Mouse (Mus musculus) forebrain, postnatal 0 days (tissue): ENCODE results near the gene Chd2. TPM values are rescaled to one million over a fixed set of nuclear protein-coding genes. Genes with fewer than 3 reads are reported as not detected.
"Not testable (repeated sequence)": the region's sequence is repeated elsewhere in the genome, so short reads cannot be mapped to it uniquely, and the experiment has no call there.

ENCODE experiments used
- ATAC-seq: fragments of 200-750 bp; cut with Nextera tagmentation; 2 replicates; pipeline ENCODE4 v1.8.0; 2017; ENCODE audit warnings: mild to moderate bottlenecking, moderate library complexity
- DNase-seq: peaks from one replicate; pipeline ENCODE4 v3.0.0-alpha.2; 2015
- H3K27ac ChIP-seq: fragments of 300-500 bp; sonication (generic); 2 replicates; pipeline ENCODE4 v1.5.1; 2014; ENCODE audit warnings: low read depth, mild to moderate bottlenecking, antibody characterized with exemption, low read length, moderate library complexity, mixed read lengths
- H3K27me3 ChIP-seq: fragments of 300-500 bp; sonication (generic); 2 replicates; pipeline ENCODE4 v1.6.1; 2014; ENCODE audit warnings: mild to moderate bottlenecking, low read length, mixed read lengths; ENCODE audit not compliant: insufficient read depth
- H3K36me3 ChIP-seq: fragments of 300-500 bp; sonication (generic); 2 replicates; pipeline ENCODE4 v1.6.1; 2014; ENCODE audit warnings: mild to moderate bottlenecking, moderate library complexity; ENCODE audit not compliant: insufficient read depth
- H3K4me1 ChIP-seq: fragments of 300-500 bp; sonication (generic); 2 replicates; pipeline ENCODE4 v1.6.1; 2014; ENCODE audit warnings: antibody characterized with exemption; ENCODE audit not compliant: insufficient read depth
- H3K4me2 ChIP-seq: fragments of 300-500 bp; sonication (generic); 2 replicates; pipeline ENCODE4 v1.6.1; 2014; ENCODE audit warnings: low read depth, mild to moderate bottlenecking, moderate library complexity
- H3K4me3 ChIP-seq: fragments of 300-500 bp; sonication (generic); 2 replicates; pipeline ENCODE4 v1.5.1; 2014; ENCODE audit warnings: low read depth, low read length, mixed read lengths
- H3K9ac ChIP-seq: fragments of 300-500 bp; sonication (generic); 2 replicates; pipeline ENCODE4 v1.6.1; 2014; ENCODE audit warnings: mild to moderate bottlenecking
- H3K9me3 ChIP-seq: fragments of 300-500 bp; sonication (generic); 2 replicates; pipeline ENCODE4 v1.6.1; 2016; ENCODE audit warnings: low read length
- CTCF ChIP-seq: sonication (generic); IDR thresholded peaks from 2 replicates; pipeline ENCODE4 v1.5.1; 2016; ENCODE audit warnings: antibody characterized with exemption, control low read depth, low read depth
- WGBS: fragments of 180-500 bp; shearing (Covaris S2); extraction: QIAGEN DNeasy Blood & Tissue Kit; methylation state at CpG from one replicate; pipeline ENCODE4 v1.1.7; 2014; 5-methylcytosine and 5-hydroxymethylcytosine counted together
- polyA plus RNA-seq: library from polyadenylated mRNA; unstranded; fragments of >200 nt; fragmentation: Nextera tagmentation; extraction: Ambion mirVana; gene quantifications from 2 replicates; pipeline ENCODE4 v1.2.1, GENCODE M21; 2015
- total RNA-seq: library from RNA; depleted of rRNA; stranded (reverse); fragments of >200 nt; gene quantifications from 2 replicates; pipeline ENCODE4 v1.2.3, GENCODE M21; 2014

The Chd2 gene
- total and polyA plus RNA-seq, 2 experiments from 2014 or later, result 32.0 to 53.9 TPM

DNA sequence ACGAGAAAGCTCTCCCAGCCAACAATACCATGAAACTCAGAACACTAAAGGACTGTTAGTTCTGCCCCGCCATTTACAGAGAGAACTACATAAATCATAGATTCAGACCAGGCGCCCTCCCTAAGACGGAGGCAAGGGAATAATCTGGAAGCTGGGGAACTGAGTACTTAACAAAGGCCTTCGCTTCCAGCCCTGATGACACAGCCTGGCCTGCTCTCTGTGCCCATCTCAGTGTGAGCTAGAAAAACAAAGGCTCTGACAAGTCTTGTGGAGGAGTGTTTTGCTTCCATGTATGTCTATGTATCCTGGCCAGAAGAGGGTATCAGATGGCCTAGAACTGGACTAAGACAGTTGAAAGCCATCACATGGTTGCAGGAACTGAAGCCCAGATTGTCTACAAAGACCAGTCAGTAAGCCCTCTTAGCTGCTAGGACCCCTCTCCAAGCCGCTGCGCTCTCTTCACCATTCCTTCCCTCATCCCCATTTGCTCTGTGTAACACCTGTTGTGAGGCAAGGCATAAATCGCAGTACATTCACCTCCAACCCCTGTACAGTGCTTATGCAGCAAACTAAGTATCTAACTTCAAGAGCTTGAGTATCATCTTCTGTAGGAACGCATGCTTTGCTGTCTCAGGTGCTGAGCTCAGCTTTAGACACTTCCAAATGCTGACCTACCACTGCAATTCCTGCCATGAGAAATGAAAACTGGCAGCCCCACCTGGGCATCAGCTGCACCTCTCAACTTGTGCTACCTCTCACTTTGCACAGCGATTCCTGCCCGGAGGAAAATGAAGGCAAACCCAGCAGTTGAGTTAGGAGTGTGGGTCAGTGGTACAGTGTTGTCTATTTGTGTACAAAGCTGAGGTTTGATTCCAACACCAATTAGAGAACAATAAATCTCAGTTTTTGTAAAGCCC lies 20.1 kb downstream of the Chd2 start:
- Histone ChIP-seq H3K9ac (no peak overlapping the region), H3K4me1 (peaks cover 10% of the 10 kb centered on the region), H3K4me2 (no peak overlapping the region), H3K9me3 (no peaks in the 10 kb centered on the region), H3K36me3 (peaks cover 3% of the 10 kb centered on the region; the same call in 1 of the 2 replicates), H3K4me3 (no peak overlapping the region), H3K27ac (peak overlapping the region; percentile 42), H3K27me3 (no peaks in the 10 kb centered on the region)
- no peak for DNase-seq
- peak; percentile 12; the same call in 1 of the 2 replicates for ATAC-seq
- WGBS, result 82% methylated on average over 11 of the region's 11 CpGs
- TF ChIP-seq CTCF, result no peak

DNA sequence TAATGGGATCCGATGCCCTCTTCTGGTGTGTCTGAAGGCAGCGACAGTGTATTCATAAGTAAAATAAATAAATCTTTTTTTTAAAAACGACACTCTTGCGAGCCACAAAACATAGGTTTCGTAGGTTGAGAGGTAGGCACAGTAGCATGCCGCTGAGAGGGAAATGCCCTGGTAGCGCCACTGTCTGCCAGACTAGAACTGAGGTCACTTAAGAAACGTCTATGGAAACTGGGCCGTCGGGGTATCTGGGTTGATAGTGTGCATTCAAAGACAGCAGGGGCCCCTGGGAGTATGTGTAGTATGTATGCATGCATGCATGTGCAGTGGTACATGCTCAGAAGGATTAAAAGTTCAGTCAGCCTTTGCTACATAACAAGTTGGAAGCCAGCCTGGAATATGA lies 21.4 kb downstream of the Chd2 start:
- Histone ChIP-seq H3K4me2 (no peak overlapping the region), H3K9ac (no peak overlapping the region), H3K4me1 (peaks cover 10% of the 10 kb centered on the region), H3K36me3 (peaks cover 6% of the 10 kb centered on the region; the same call in 1 of the 2 replicates), H3K9me3 (no peaks in the 10 kb centered on the region), H3K4me3 (no peak overlapping the region), H3K27ac (no peak overlapping the region), H3K27me3 (no peaks in the 10 kb centered on the region)
- TF ChIP-seq CTCF, result no peak
- DNase-seq (no peak), ATAC-seq (no peak)
- WGBS, result 87% methylated on average over 10 of the region's 10 CpGs

DNA sequence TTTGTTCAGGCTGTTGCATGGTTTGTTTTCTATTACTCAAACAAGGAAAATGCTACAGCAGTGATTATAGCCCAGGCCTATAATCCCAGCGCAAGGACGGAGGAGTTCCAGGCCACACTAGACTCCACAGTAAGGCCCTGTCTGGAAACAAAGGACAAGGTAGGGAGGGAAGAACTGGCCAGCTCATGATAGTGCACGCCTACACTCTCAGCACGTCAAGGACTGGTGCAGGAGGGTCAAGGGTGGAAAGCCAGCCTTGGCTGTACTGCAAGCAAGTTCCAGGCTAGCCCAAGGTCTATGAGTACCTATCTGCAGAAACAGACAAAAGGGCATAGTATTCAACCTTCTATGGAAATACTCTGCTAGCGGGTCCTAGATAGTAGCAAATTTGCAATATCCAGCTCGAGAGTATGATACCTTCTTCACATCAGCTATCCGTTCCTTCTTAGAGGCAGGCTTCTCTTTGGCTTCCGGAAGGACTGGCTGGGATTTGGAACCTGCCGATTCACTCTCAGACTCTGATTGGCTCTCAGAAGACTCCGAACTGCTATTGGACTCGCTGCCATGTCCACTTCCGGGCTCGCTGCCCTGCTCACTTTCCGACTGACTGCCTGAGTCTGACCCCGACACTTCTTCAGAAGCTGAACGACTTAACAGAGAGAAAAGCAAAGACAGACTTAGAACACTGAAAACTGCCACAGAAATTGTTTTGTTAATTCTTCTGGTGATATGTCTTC lies 22.4 kb downstream of the Chd2 start:
- Histone ChIP-seq H3K4me1 (0 out of 2 replicates have a peak, but pooled peaks cover 4% of the 10 kb centered on the region), H3K27ac (no peak overlapping the region)
- no peak for TF ChIP-seq CTCF

DNA sequence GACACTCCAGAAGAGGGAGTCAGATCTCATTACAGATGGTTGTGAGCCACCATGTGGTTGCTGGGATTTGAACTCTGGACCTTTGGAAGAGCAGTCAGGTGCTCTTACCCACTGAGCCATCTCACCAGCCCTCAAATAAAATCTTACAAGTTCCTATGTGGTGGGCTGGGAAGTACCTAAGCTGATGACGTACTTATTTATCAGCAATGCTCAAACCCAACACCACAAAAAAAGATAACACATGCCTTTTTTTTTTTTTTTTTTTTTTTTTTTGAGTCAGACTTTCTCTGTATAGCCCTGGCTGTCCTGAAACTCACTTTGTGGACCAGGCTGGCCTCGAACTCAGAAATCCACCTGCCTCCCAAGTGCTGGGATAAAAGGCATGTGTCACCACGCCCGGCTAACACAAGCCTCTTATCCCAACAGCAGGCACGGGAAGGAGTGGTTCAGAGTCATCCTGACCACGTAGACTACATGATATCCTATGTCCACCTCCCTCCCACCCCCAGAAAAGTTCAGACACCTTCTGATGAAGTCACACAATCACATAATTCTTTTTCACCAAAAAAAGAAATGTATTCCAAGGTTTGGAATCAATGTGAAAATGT lies 23.2 kb downstream of the Chd2 start:
- H3K9ac ChIP-seq, H3K4me1 ChIP-seq, ATAC-seq, H3K27ac ChIP-seq, H3K9me3 ChIP-seq, H3K27me3 ChIP-seq, H3K4me3 ChIP-seq, H3K4me2 ChIP-seq, DNase-seq: not testable (repeated sequence)
- WGBS, result 89% methylated on average over 6 of the region's 6 CpGs
- peaks cover 20% of the 10 kb centered on the region for H3K36me3 ChIP-seq

More for the DNA sequence above, 22.4 kb downstream of the Chd2 start:
- Histone ChIP-seq H3K27me3 (no peaks in the 10 kb centered on the region), H3K4me3 (no peak overlapping the region), H3K4me2 (no peak overlapping the region), H3K9ac (no peak overlapping the region), H3K9me3 (no peaks in the 10 kb centered on the region), H3K36me3 (peaks cover 15% of the 10 kb centered on the region)
- no peak for DNase-seq
- WGBS, result 87% methylated on average over 16 of the region's 16 CpGs
- ATAC-seq, result no peak

DNA sequence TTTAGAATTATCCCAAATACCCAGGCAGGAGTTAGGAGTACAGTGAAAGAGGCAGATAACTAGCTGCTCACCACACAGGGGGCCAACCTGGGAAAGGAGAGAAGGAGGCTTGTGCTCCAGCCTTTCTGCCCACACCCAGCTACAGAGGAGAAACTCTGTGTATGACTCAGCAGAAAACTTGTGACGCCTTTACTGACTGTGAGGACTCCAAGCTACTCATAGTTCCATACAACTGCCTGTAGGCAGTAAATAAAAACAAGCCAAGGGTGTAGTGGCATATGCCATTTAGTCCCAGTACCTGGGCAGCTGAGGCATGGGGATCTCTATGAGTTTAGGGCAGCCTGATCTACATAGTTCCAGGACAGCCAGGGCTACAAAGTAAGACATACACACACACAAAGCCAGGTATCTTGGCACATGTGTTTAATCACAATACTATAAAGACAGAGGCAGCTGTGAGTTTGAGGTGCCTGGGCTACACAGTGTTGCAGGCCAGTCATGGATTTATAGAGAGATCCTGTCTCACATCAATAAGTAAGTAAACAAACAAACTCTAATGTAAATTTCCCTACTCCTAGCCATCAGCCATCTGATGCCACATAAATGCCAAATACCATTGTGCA lies 24.1 kb downstream of the Chd2 start:
- 47% methylated on average over 1 of the region's 1 CpGs for WGBS

DNA sequence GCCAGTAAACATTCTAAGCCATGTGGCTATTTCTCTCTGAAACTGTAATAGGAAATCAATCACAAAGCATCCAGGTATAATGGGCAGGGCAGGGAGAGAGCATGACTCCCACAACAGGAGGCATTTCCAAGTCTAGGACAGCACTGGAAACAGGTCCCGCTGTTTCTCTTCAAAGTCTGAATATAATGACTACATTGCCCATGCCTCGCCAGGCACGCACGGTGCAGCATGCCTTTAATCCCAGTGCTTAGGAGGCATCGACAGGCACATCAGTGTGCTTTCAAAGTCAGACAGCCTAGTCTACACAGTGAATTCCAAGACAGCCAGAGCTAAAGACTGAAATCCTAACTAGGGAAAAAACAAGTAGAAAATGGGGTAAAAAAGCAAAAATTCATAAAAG lies 24.8 kb downstream of the Chd2 start:
- DNase-seq, result no peak
- 0 out of 2 replicates have a peak, but pooled peaks cover 4% of the 10 kb centered on the region for H3K4me1 ChIP-seq
- no peaks in the 10 kb centered on the region for H3K27me3 ChIP-seq
- ATAC-seq, result peak; percentile 36; the same call in 1 of the 2 replicates
- no peak overlapping the region for H3K27ac ChIP-seq
- 43% methylated on average over 5 of the region's 5 CpGs for WGBS
- H3K4me2 ChIP-seq, result no peak overlapping the region
- no peaks in the 10 kb centered on the region for H3K9me3 ChIP-seq
- H3K36me3 ChIP-seq, result peaks cover 20% of the 10 kb centered on the region
- TF ChIP-seq CTCF, result no peak
- no peak overlapping the region for H3K4me3 ChIP-seq
- H3K9ac ChIP-seq, result no peak overlapping the region

More for the DNA sequence above, 24.1 kb downstream of the Chd2 start:
- no peaks in the 10 kb centered on the region for H3K27me3 ChIP-seq
- ATAC-seq, result 0 out of 2 replicates have a peak, but pooled peaks have one; percentile 23
- H3K27ac ChIP-seq, result 0 out of 2 replicates have a peak overlapping the region, but pooled peaks have one; percentile 21
- 0 out of 2 replicates have a peak, but pooled peaks cover 4% of the 10 kb centered on the region for H3K4me1 ChIP-seq
- no peak overlapping the region for H3K9ac ChIP-seq
- peaks cover 20% of the 10 kb centered on the region for H3K36me3 ChIP-seq
- no peak overlapping the region for H3K4me3 ChIP-seq
- no peak for DNase-seq
- no peak for TF ChIP-seq CTCF
- H3K9me3 ChIP-seq, result no peaks in the 10 kb centered on the region
- no peak overlapping the region for H3K4me2 ChIP-seq
